ENCODE assay signal across 8 mouse cellular contexts in the genomic region with DNA sequence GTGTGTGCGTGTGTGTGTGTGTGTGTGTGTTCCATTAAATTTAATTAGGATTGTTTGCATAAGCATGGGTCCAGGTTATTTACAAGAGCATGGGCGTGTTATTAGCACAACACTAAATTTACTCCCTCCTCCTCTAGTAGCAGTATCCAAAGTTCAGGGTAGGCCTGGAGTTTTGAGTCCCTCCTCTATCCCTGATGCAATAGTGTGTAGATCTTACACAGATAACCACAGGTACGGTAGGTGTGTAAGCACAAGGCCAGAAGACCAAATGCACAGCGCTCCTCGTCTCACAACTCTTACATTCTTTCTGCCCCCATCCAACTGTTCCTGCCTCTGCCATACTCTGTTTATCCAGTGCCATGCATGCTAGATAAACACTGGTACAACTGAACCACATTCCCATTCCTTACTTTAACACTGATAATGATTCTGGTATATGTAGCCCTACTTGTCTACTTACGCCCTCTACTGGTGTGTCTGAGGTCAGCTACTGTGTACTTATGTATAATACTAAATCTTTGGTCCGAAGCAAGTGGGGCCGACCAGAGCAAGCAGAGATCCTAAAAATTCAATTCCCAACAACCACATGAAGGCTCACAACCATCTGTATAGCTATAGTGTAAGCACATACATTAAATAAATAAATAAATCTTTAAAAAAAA. TPM values are rescaled to one million over a fixed set of nuclear protein-coding genes. Genes with fewer than 3 reads are reported as not detected.
DNase-seq lines count a peak whose midpoint lies in the region; ATAC-seq and TF ChIP-seq lines count a peak whose summit lies in the region.

No protein-coding gene starts in this region.

- peak overlapping the region; percentile 76; the same call in 1 of the 2 replicates for H3K4me2 ChIP-seq in heart, embryonic 16.5 days (ENCODE audit: low read depth, low read length)
- 0 out of 2 replicates have a peak overlapping the region, but pooled peaks have one; percentile 81 for H3K4me2 ChIP-seq in embryonic facial prominence, embryonic 12.5 days (replicated peaks)
- H3K4me2 ChIP-seq in liver, embryonic 12.5 days: peak overlapping the region; percentile 83

- H3K4me3 ChIP-seq in heart, embryonic 16.5 days (ENCODE audit: low read length): no peak overlapping the region
- H3K4me3 ChIP-seq in E14TG2a.4 (replicated peaks; ENCODE audit: low read length): peak overlapping the region; percentile 99
- H3K4me3 ChIP-seq in embryonic facial prominence, embryonic 12.5 days: no peak overlapping the region
- peak overlapping the region; percentile 100 for H3K4me3 ChIP-seq in liver, embryonic 12.5 days

- DNase-seq in heart, adult 18-20 months: no peak
- DNase-seq in yolk sac, embryonic 10.5 days (ENCODE audit: low spot score): peak; percentile 29
- DNase-seq in embryo, embryonic 10.5 days (ENCODE audit: low spot score): no peak
- DNase-seq in adrenal gland, postnatal 36 days: no peak

- H3K27me3 ChIP-seq in heart, embryonic 16.5 days (ENCODE audit: control insufficient read depth, insufficient read depth, low read length): no peaks in the 10 kb centered on the region
- H3K27me3 ChIP-seq in E14TG2a.4 (ENCODE audit: insufficient read depth, low read length): peaks cover 7% of the 10 kb centered on the region; the same call in 1 of the 2 replicates
- H3K27me3 ChIP-seq in embryonic facial prominence, embryonic 12.5 days: no peaks in the 10 kb centered on the region
- H3K27me3 ChIP-seq in liver, embryonic 12.5 days (replicated peaks): no peaks in the 10 kb centered on the region

- no peak for ATAC-seq in heart, embryonic 16.5 days (replicated peaks; ENCODE audit: extremely low read depth, insufficient read depth, low FRiP score)
- no peak for ATAC-seq in embryonic facial prominence, embryonic 12.5 days (ENCODE audit: insufficient number of reproducible peaks, insufficient read depth, low FRiP score, low TSS enrichment)
- ATAC-seq in liver, embryonic 12.5 days: no peak

- no peaks in the 10 kb centered on the region for H3K9me3 ChIP-seq in heart, embryonic 16.5 days (replicated peaks; ENCODE audit: control insufficient read depth, low read length)
- H3K9me3 ChIP-seq in E14TG2a.4 (ENCODE audit: low read length): no peaks in the 10 kb centered on the region
- H3K9me3 ChIP-seq in embryonic facial prominence, embryonic 12.5 days: no peaks in the 10 kb centered on the region
- no peaks in the 10 kb centered on the region for H3K9me3 ChIP-seq in liver, embryonic 12.5 days (replicated peaks)

- peaks cover 16% of the 10 kb centered on the region for H3K4me1 ChIP-seq in heart, embryonic 16.5 days (ENCODE audit: control insufficient read depth, insufficient read depth, low read length)
- peaks cover 39% of the 10 kb centered on the region for H3K4me1 ChIP-seq in E14TG2a.4 (replicated peaks; ENCODE audit: low read depth, low read length)
- H3K4me1 ChIP-seq in embryonic facial prominence, embryonic 12.5 days: peaks cover 11% of the 10 kb centered on the region
- H3K4me1 ChIP-seq in liver, embryonic 12.5 days: peaks cover 59% of the 10 kb centered on the region

- H3K9ac ChIP-seq in heart, embryonic 16.5 days (ENCODE audit: low read length): no peak overlapping the region
- H3K9ac ChIP-seq in embryonic facial prominence, embryonic 12.5 days: no peak overlapping the region
- peak overlapping the region; percentile 100 for H3K9ac ChIP-seq in liver, embryonic 12.5 days

- WGBS in heart, embryonic 16.5 days: 78% methylated on average over 8 of the region's 8 CpGs
- 87% methylated on average over 8 of the region's 8 CpGs for WGBS in embryonic facial prominence, embryonic 12.5 days
- 72% methylated on average over 8 of the region's 8 CpGs for WGBS in liver, embryonic 12.5 days (ENCODE audit: insufficient replicate concordance)

- H3K36me3 ChIP-seq in heart, embryonic 16.5 days (ENCODE audit: control insufficient read depth, insufficient read depth): peaks cover 14% of the 10 kb centered on the region
- peaks cover 39% of the 10 kb centered on the region for H3K36me3 ChIP-seq in E14TG2a.4 (ENCODE audit: insufficient read depth, low read length)
- H3K36me3 ChIP-seq in embryonic facial prominence, embryonic 12.5 days: peaks cover 28% of the 10 kb centered on the region
- H3K36me3 ChIP-seq in liver, embryonic 12.5 days: peaks cover 45% of the 10 kb centered on the region

- no peak overlapping the region for H3K27ac ChIP-seq in heart, embryonic 16.5 days (ENCODE audit: low read length)
- H3K27ac ChIP-seq in embryonic facial prominence, embryonic 12.5 days: no peak overlapping the region
- peak overlapping the region; percentile 99 for H3K27ac ChIP-seq in liver, embryonic 12.5 days

- TF ChIP-seq CTCF in E14TG2a.4 (conservative IDR thresholded peaks at IDR 0.05; ENCODE audit: low read length): peak; percentile 43

RNA-seq across cellular contexts. Expression of a gene that starts 1.2 kb away (rescaled TPM):
- polyA plus RNA-seq in heart, embryonic 16.5 days (2015; fragmentation: Nextera tagmentation; extraction: Ambion mirVana): 7.4 and 8.2 TPM in 2 replicates
- total RNA-seq in heart, adult 18-20 months (2021): 10 to 100 TPM; 75.0 to 78.1 TPM
- 1.0 and 1.3 TPM in 2 replicates for polyA plus RNA-seq in embryonic facial prominence, embryonic 12.5 days (2016; fragmentation: Nextera tagmentation; extraction: Ambion mirVana)
- 2.6 and 3.2 TPM in 2 replicates for polyA plus RNA-seq in liver, embryonic 12.5 days (2016; fragmentation: Nextera tagmentation; extraction: Ambion mirVana)
- total RNA-seq in adrenal gland, postnatal 36 days (2021): 10 to 100 TPM; 12.3 to 24.1 TPM

RNA-seq across cellular contexts. Expression of a gene that starts 2.3 kb away (rescaled TPM):
- polyA plus RNA-seq in heart, embryonic 16.5 days (2015; fragmentation: Nextera tagmentation; extraction: Ambion mirVana): 77.0 and 80.2 TPM in 2 replicates
- 10 to 100 TPM; 83.4 to 86.0 TPM for total RNA-seq in heart, adult 18-20 months (2021)
- polyA plus RNA-seq in embryonic facial prominence, embryonic 12.5 days (2016; fragmentation: Nextera tagmentation; extraction: Ambion mirVana): 143 and 144 TPM in 2 replicates
- 159 and 164 TPM in 2 replicates for polyA plus RNA-seq in liver, embryonic 12.5 days (2016; fragmentation: Nextera tagmentation; extraction: Ambion mirVana)
- total RNA-seq in adrenal gland, postnatal 36 days (2021): 100 to 1,000 TPM; 102 to 116 TPM

Comparison
In these comparisons a context has a peak if more than half of its experiments do, and no peak if none do; other contexts are left out.
1. H3K4me3 ChIP-seq: peak in E14TG2a.4 (single experiment) and liver, embryonic 12.5 days (single experiment); none in heart, embryonic 16.5 days (single experiment) and embryonic facial prominence, embryonic 12.5 days (single experiment).
2. Peak in every context shown above with its lines, with median percentiles within 50 percentile points of each other: H3K4me2 ChIP-seq.